Mouse (Mus musculus): ENCODE data around the gene Crabp2. TPM values are rescaled to one million over a fixed set of nuclear protein-coding genes. Genes with fewer than 3 reads are reported as not detected.

Crabp2 gene
- polyA plus RNA-seq, 1 experiment from 2014 or later = 67.1 TPM

DNA sequence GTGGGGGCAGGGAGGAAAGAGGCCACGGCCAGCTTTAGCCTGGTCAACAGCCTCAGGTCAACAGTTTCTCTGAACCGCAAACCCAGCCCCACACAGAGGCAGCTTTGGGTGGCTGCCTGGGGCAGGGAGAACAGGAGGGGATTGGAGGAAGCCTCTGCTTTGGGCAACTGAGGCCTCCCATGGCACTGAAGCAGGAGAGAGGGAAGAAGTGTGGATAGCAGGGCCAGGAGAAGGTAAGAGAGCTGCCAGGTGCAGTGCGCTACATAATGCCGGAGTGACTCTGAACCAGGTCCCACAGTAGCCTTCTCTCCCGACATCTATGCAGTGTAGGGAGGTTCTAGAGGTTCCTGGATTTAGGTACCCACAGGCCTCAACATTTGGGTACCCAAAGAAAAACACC is 32.3 kb downstream of the Crabp2 start:
- Histone ChIP-seq H3K4me1 (peaks cover 63% of the 10 kb centered on the region), H3K9me3 (replicated peaks) (no peaks in the 10 kb centered on the region), H3K27ac (peak overlapping the region; percentile 78), H3K4me2 (no peak overlapping the region), H3K27me3 (no peaks in the 10 kb centered on the region), H3K9ac (no peak overlapping the region), H3K36me3 (ENCODE audit: poor library complexity, severe bottlenecking) (peaks cover 55% of the 10 kb centered on the region), H3K4me3 (no peak overlapping the region)
- WGBS = 66% methylated on average over 5 of the region's 5 CpGs
- ATAC-seq = no peak

- Histone ChIP-seq H3K4me3 (no peak overlapping the region), H3K9ac (peak overlapping the region; percentile 30; the same call in 1 of the 2 replicates), H3K27me3 (no peaks in the 10 kb centered on the region), H3K9me3 (replicated peaks) (no peaks in the 10 kb centered on the region), H3K36me3 (ENCODE audit: poor library complexity, severe bottlenecking) (peaks cover 50% of the 10 kb centered on the region), H3K27ac (peak overlapping the region; percentile 78), H3K4me1 (peaks cover 69% of the 10 kb centered on the region), H3K4me2 (no peak overlapping the region)
- ATAC-seq = no peak
- WGBS = 80% methylated on average over 6 of the region's 6 CpGs
Observed at GRCm38 (mm10) chr3:87981214-87981760, 32.8 kb downstream of the Crabp2 start.

DNA sequence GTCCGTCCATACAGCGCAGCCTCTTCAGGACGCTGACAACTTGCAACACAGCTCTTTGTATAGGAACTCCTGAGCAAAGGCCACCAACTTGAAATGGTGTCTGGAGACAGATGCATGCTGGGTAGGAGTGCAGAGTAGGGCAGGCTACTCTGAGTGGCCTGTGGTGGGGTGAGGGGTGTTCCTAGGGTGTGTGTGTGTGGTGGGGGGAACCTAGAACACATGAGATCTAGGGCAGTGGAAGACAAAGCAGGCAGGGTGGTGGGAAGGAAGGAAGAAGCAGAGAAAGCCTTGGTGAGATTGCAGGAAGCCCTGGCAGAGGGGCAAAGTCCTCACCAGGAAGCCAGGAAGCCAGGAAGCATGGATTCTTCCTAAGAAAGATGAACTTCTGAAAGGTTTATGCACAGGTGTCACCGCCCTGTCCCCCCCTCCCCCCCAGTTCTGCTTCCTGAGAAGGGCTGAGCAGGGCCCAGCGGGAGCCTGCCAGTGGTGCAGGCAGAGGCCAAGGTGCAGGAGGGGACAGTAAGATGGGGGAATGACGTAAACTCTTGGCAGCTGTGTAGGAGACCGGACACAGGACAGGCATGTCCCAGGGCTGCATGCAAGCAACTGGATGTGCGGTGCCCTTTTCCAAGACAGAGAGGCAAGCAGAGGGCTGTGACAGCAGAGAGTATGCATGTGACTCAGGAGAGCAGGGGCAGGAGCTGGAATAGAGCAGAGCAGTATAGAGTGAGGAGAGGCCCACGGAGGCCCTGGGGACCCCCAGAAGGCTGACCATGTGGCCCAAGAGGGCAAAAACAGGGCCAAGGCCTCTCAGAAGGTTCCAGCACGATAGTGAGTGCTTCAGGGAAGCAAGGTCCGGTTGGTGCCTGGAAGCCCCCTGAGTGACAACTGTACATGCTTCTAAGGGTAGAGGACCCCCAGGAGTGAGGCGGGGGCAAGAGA is 33.7 kb downstream of the Crabp2 start:
- ATAC-seq = no peak
- peaks cover 42% of the 10 kb centered on the region for H3K36me3 ChIP-seq (ENCODE audit: poor library complexity, severe bottlenecking)
- H3K4me3 ChIP-seq = no peak overlapping the region
- peaks cover 76% of the 10 kb centered on the region for H3K4me1 ChIP-seq
- no peaks in the 10 kb centered on the region for H3K9me3 ChIP-seq (replicated peaks)
- H3K27ac ChIP-seq = peak overlapping the region; percentile 78
- H3K4me2 ChIP-seq = peak overlapping the region; percentile 49
- 32% methylated on average over 12 of the region's 12 CpGs for WGBS
- H3K9ac ChIP-seq = peak overlapping the region; percentile 52
- no peaks in the 10 kb centered on the region for H3K27me3 ChIP-seq

DNA sequence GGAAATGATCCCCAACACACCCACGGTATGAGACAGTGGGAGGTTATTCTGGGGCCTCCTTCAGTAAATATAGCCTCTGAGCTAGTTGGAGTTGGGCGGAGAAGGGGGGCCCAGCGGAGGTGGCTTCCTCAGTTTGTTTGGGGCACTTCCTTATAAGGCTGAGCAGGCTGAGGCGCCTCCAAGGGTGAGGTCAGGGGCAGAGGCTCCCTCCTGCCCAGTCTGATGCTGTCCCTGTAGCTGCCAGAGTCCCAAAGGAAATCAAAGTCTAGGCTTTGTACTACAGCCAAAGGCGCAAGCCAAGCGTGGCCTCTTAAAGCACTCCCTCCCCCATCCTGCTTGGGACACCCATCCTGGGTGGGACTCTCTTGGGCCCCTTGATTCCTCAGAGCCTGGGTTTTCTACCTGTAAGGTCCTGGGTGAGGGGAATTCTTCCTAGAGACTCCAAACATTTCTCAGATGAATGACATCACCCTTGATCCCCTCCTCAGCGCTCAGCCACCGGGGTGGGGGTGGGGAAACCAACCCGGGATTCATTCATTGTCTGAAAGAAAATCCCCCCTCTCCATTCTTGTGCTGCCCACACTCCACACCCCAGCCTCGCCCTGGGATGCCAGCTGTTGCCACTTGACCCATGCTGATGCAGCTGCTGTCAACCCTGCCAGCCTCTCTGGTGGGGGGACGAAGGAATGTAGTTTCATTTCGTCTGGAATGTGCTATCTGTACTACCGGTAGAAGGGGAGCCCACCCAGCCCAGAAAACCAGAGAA is 34.6 kb downstream of the Crabp2 start:
- no peak overlapping the region for H3K4me3 ChIP-seq
- no peaks in the 10 kb centered on the region for H3K9me3 ChIP-seq (replicated peaks)
- WGBS = 3% methylated on average over 13 of the region's 13 CpGs
- no peaks in the 10 kb centered on the region for H3K27me3 ChIP-seq
- peak overlapping the region; percentile 49 for H3K4me2 ChIP-seq
- peaks cover 85% of the 10 kb centered on the region for H3K4me1 ChIP-seq
- peak overlapping the region; percentile 52 for H3K9ac ChIP-seq
- peaks cover 33% of the 10 kb centered on the region; the same call in 1 of the 2 replicates for H3K36me3 ChIP-seq (ENCODE audit: poor library complexity, severe bottlenecking)
- peak overlapping the region; percentile 78 for H3K27ac ChIP-seq
- ATAC-seq = no peak

- peak overlapping the region; percentile 78 for H3K27ac ChIP-seq
- no peaks in the 10 kb centered on the region for H3K9me3 ChIP-seq (replicated peaks)
- H3K9ac ChIP-seq = 0 out of 2 replicates have a peak overlapping the region, but pooled peaks have one; percentile 52
- 52% methylated on average over 6 of the region's 6 CpGs for WGBS
- no peak overlapping the region for H3K4me3 ChIP-seq
- peaks cover 91% of the 10 kb centered on the region for H3K4me1 ChIP-seq
- no peak for ATAC-seq
- peak overlapping the region; percentile 49 for H3K4me2 ChIP-seq
- H3K27me3 ChIP-seq = peaks cover 2% of the 10 kb centered on the region; the same call in 1 of the 2 replicates
- peaks cover 27% of the 10 kb centered on the region; the same call in 1 of the 2 replicates for H3K36me3 ChIP-seq (ENCODE audit: poor library complexity, severe bottlenecking)
Observed at GRCm38 (mm10) chr3:87983627-87984026, 35.2 kb downstream of the Crabp2 start.

DNA sequence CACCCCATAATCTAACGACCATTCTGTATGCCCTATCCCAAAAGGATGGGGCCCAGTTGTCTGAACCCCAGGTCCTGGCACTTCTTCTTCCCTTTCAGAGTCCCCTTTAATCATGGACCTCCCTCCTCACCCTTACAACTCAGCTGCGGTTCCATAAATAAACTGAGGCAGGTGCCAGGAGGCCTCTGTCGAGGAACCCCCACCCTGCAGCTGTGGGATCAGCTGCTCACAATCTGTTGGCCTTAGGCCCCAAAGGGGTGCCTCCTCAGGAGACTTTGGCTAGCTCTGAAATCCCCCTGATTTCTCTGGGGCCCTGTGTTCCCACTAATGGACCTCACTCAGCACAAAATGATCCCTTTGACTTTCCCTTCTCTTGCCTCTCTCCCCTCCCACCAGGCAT is 35.6 kb downstream of the Crabp2 start:
- Histone ChIP-seq H3K4me2 (no peak overlapping the region), H3K9ac (no peak overlapping the region)
- WGBS = 53% methylated on average over 3 of the region's 3 CpGs

GRCm38 (mm10) chr3:87985505-87986320 is 37.2 kb downstream of the Crabp2 start:
- Histone ChIP-seq H3K27me3 (peaks cover 20% of the 10 kb centered on the region; the same call in 1 of the 2 replicates), H3K9ac (no peak overlapping the region), H3K36me3 (ENCODE audit: poor library complexity, severe bottlenecking) (0 out of 2 replicates have a peak, but pooled peaks cover 8% of the 10 kb centered on the region), H3K4me2 (peak overlapping the region; percentile 2; the same call in 1 of the 2 replicates), H3K9me3 (replicated peaks) (no peaks in the 10 kb centered on the region), H3K4me1 (peaks cover 78% of the 10 kb centered on the region), H3K4me3 (no peak overlapping the region), H3K27ac (peak overlapping the region; percentile 40)
- 27% methylated on average over 12 of the region's 12 CpGs for WGBS
- no peak for ATAC-seq

More for the DNA sequence above, 35.6 kb downstream of the Crabp2 start:
- H3K36me3 ChIP-seq (ENCODE audit: poor library complexity, severe bottlenecking) = peaks cover 22% of the 10 kb centered on the region; the same call in 1 of the 2 replicates
- ATAC-seq = no peak
- no peak overlapping the region for H3K27ac ChIP-seq
- H3K4me1 ChIP-seq = peaks cover 92% of the 10 kb centered on the region
- H3K4me3 ChIP-seq = no peak overlapping the region
- no peaks in the 10 kb centered on the region for H3K9me3 ChIP-seq (replicated peaks)
- peaks cover 7% of the 10 kb centered on the region; the same call in 1 of the 2 replicates for H3K27me3 ChIP-seq

- Histone ChIP-seq H3K4me2 (peak overlapping the region; percentile 72), H3K36me3 (ENCODE audit: poor library complexity, severe bottlenecking) (no peaks in the 10 kb centered on the region), H3K9ac (peak overlapping the region; percentile 62; the same call in 1 of the 2 replicates), H3K27me3 (peaks cover 27% of the 10 kb centered on the region), H3K4me3 (peak overlapping the region; percentile 41), H3K4me1 (peaks cover 67% of the 10 kb centered on the region), H3K27ac (peak overlapping the region; percentile 71), H3K9me3 (replicated peaks) (no peaks in the 10 kb centered on the region)
- under 1% methylated on average over 17 of the region's 17 CpGs for WGBS
- ATAC-seq = peak; percentile 83
Observed at GRCm38 (mm10) chr3:87986868-87987267, 38.4 kb downstream of the Crabp2 start.

GRCm38 (mm10) chr3:87987633-87988032 is 39.2 kb downstream of the Crabp2 start:
- ATAC-seq = peak; percentile 78
- 0% methylated on average over 15 of the region's 15 CpGs for WGBS
- H3K27ac ChIP-seq = peak overlapping the region; percentile 71; the same call in 1 of the 2 replicates
- peaks cover 34% of the 10 kb centered on the region for H3K27me3 ChIP-seq
- H3K4me1 ChIP-seq = peaks cover 59% of the 10 kb centered on the region
- H3K36me3 ChIP-seq (ENCODE audit: poor library complexity, severe bottlenecking) = no peaks in the 10 kb centered on the region
- peak overlapping the region; percentile 72 for H3K4me2 ChIP-seq
- peak overlapping the region; percentile 41 for H3K4me3 ChIP-seq
- H3K9me3 ChIP-seq (replicated peaks) = no peaks in the 10 kb centered on the region
- H3K9ac ChIP-seq = peak overlapping the region; percentile 62

DNA sequence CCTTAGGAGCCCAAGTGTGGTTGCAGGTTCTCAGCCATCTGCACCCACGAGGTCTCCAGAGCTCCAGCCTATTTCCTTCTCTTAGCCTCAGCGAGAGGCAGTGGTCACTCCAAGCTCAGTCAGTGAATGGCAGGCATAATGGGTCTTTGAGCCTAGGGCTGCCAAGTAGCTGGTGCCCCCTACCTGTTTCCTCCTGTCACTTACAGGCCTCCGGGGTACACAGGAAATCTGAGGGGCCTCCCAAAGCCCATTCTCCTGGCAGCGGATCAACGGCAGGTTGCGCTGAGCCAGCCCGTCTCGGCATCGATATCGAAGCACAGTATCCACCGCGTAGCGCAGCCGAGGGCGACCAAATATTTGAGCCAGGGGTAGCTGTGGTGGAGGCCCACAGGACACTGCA is 39.6 kb downstream of the Crabp2 start:
- Histone ChIP-seq H3K4me1 (peaks cover 55% of the 10 kb centered on the region), H3K36me3 (ENCODE audit: poor library complexity, severe bottlenecking) (no peaks in the 10 kb centered on the region), H3K9ac (peak overlapping the region; percentile 62), H3K27me3 (peaks cover 39% of the 10 kb centered on the region), H3K9me3 (replicated peaks) (no peaks in the 10 kb centered on the region), H3K4me2 (peak overlapping the region; percentile 72), H3K27ac (peak overlapping the region; percentile 59; the same call in 1 of the 2 replicates), H3K4me3 (peak overlapping the region; percentile 41)
- 7% methylated on average over 15 of the region's 15 CpGs for WGBS
- peak; percentile 9; the same call in 1 of the 2 replicates for ATAC-seq

GRCm38 (mm10) chr3:87989935-87990334 is 41.5 kb downstream of the Crabp2 start:
- peaks cover 36% of the 10 kb centered on the region for H3K4me1 ChIP-seq
- no peaks in the 10 kb centered on the region for H3K36me3 ChIP-seq (ENCODE audit: poor library complexity, severe bottlenecking)
- ATAC-seq = no peak
- H3K9ac ChIP-seq = no peak overlapping the region
- peaks cover 57% of the 10 kb centered on the region for H3K27me3 ChIP-seq
- 41% methylated on average over 10 of the region's 10 CpGs for whole genome bisulfite sequencing
- H3K4me2 ChIP-seq = no peak overlapping the region
- H3K27ac ChIP-seq = no peak overlapping the region
- H3K4me3 ChIP-seq = no peak overlapping the region
- no peaks in the 10 kb centered on the region for H3K9me3 ChIP-seq (replicated peaks)
